Mouse (Mus musculus) layer of hippocampus, adult 9-10 months (tissue): ENCODE measurements around the gene Hsdl1.

Experiments used
- DNase-seq: peaks from one replicate; pipeline ENCODE4 v3.0.0; 2022; ENCODE audit warnings: low spot score

The Hsdl1 gene

GRCm38 (mm10) chr8:119574437-119575365 is at the start of gene Hsdl1, which contains the start of gene Dnaaf1:
Hsdl1 (minus strand) TSS chr8:119575183.
Dnaaf1 (plus strand) TSS chr8:119575235.
- DNase-seq = peak; percentile 70

GRCm38 (mm10) chr8:119623744-119624143 is 48.8 kb upstream of the Hsdl1 start:
- no peak for DNase-seq

- DNase-seq = no peak
Observed at GRCm38 (mm10) chr8:119623061-119623460, 48.1 kb upstream of the Hsdl1 start.

- no peak for DNase-seq
Observed at GRCm38 (mm10) chr8:119622555-119622954, 47.6 kb upstream of the Hsdl1 start.

- DNase-seq = no peak
Observed at GRCm38 (mm10) chr8:119620848-119621465, 46.0 kb upstream of the Hsdl1 start.

- DNase-seq = no peak
Observed at GRCm38 (mm10) chr8:119620116-119620840, 45.3 kb upstream of the Hsdl1 start.

GRCm38 (mm10) chr8:119618887-119619286 is 43.9 kb upstream of the Hsdl1 start:
- DNase-seq = no peak

GRCm38 (mm10) chr8:119617586-119617985 is 42.6 kb upstream of the Hsdl1 start:
- DNase-seq = no peak

- no peak for DNase-seq
Observed at GRCm38 (mm10) chr8:119616811-119617210, 41.8 kb upstream of the Hsdl1 start.

GRCm38 (mm10) chr8:119616358-119616757 is 41.4 kb upstream of the Hsdl1 start:
- DNase-seq = no peak

GRCm38 (mm10) chr8:119615096-119615495 is 40.1 kb upstream of the Hsdl1 start:
- no peak for DNase-seq

- DNase-seq = no peak
Observed at GRCm38 (mm10) chr8:119612471-119612870, 37.5 kb upstream of the Hsdl1 start, which contains the start of gene Adad2. Adad2 (plus strand) TSS chr8:119612747.

GRCm38 (mm10) chr8:119606224-119606623 is 31.2 kb upstream of the Hsdl1 start:
- DNase-seq = no peak

- DNase-seq = peak; percentile 87
Observed at GRCm38 (mm10) chr8:119604996-119605395, 30.0 kb upstream of the Hsdl1 start, which contains the start of gene Taf1c. Taf1c (minus strand) TSS chr8:119605222.

GRCm38 (mm10) chr8:119604398-119604803 is 29.4 kb upstream of the Hsdl1 start:
- DNase-seq = no peak

- no peak for DNase-seq
Observed at GRCm38 (mm10) chr8:119603771-119604170, 28.8 kb upstream of the Hsdl1 start.

GRCm38 (mm10) chr8:119591456-119591855 is 16.5 kb upstream of the Hsdl1 start:
- no peak for DNase-seq

GRCm38 (mm10) chr8:119590348-119590747 is 15.4 kb upstream of the Hsdl1 start:
- DNase-seq = no peak

- no peak for DNase-seq
Observed at GRCm38 (mm10) chr8:119588844-119589243, 13.9 kb upstream of the Hsdl1 start.

GRCm38 (mm10) chr8:119588321-119588720 is 13.3 kb upstream of the Hsdl1 start:
- DNase-seq = no peak

GRCm38 (mm10) chr8:119585901-119586300 is 10.9 kb upstream of the Hsdl1 start:
- no peak for DNase-seq

GRCm38 (mm10) chr8:119580441-119581161 is 5.6 kb upstream of the Hsdl1 start:
- no peak for DNase-seq
